Mouse (Mus musculus): Measurements from ENCODE around the gene Zfp296. TPM values are rescaled to one million over a fixed set of nuclear protein-coding genes. Genes with fewer than 3 reads are reported as not detected.

The Zfp296 gene
- polyA plus RNA-seq (2014; fragmentation: Nextera tagmentation; extraction: Ambion mirVana): 0.22 and 0.38 TPM in 2 replicates

DNA sequence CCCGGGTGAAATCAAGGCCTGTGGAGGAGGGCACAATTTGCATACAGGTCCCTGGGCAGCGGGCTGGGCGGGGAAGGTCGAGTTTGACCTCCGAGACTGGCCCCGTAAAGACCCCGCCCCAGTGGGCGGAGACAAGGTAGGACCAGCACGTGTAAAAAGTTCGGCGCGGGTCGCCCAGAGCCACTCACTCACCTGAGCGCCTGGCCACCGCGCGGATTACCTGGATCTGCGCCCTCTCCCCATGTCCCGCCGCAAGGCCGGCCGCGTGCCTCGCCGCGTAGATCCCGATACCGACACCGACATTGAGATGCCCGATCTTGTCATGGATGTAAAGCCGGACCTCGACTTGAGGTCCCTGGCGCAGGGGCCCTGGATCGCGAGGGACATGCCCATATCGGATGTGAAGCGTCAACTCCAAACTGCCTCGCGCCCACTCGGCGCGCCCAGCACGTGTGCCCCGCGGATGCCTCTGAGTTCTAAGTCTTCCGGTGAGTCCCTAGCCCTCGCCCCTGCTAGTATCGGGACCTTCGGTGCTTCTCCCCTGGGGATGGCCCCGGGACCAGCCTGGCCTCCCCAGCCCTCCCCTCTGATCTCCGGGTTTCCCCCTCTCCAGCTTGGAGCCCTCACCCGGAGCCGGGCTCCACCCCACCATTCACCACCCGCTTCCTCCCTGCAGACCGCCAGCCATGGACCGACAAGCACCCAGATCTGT is at the start of gene Zfp296, which contains the start of gene Gemin7:
Zfp296 (plus strand) TSS at position 147 of the 712 bp plus-strand sequence.
Gemin7 (minus strand) TSS at position 455 of the 712 bp plus-strand sequence.
- Histone ChIP-seq H3K4me1 (replicated peaks; ENCODE audit: control insufficient read depth, insufficient read depth, low read length) (peaks cover 10% of the 10 kb centered on the region; the same call in 1 of the 2 replicates), H3K27ac (ENCODE audit: low read depth, low read length) (no peak within 1 kb of the TSS), H3K4me2 (replicated peaks; ENCODE audit: low read depth, low read length) (peak within 1 kb of the TSS; percentile 44), H3K9ac (ENCODE audit: low read depth, low read length) (no peak within 1 kb of the TSS), H3K9me3 (ENCODE audit: control insufficient read depth, low read length) (no peaks in the 10 kb centered on the region), H3K4me3 (ENCODE audit: low read depth, low read length) (peak within 1 kb of the TSS; percentile 23), H3K36me3 (ENCODE audit: control insufficient read depth, insufficient read depth, low read length) (peaks cover 6% of the 10 kb centered on the region; the same call in 1 of the 2 replicates), H3K27me3 (ENCODE audit: control insufficient read depth, insufficient read depth, low read length) (peaks cover 40% of the 10 kb centered on the region)
- ATAC-seq (ENCODE audit: low FRiP score) (no peak), DNase-seq (ENCODE audit: low spot score) (peak; percentile 49)
- 2% methylated on average over 56 of the region's 56 CpGs for WGBS

DNA sequence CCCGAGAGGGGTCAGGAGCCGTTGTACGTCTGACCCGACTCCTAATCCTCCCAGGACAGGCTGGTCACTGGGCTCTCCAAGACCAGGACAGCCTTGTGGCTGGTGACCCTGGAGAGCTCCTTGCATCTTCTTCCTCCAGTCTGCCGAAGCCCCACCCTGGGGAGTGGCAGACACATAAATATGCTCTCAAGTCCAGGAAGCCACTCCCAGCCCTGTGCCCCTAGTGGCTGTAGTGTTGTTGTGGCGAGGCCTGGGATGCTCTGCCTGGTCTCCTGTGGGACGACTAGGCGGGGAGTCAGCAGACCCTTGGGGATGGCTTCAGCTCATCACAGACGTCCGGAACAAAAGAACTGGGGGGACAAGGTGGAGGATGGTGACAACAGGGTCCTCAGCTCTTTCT is 46.0 kb upstream of the Zfp296 start:
- no peak for ATAC-seq (ENCODE audit: low FRiP score)
- Histone ChIP-seq H3K9me3 (ENCODE audit: control insufficient read depth, low read length) (no peaks in the 10 kb centered on the region), H3K4me1 (replicated peaks; ENCODE audit: control insufficient read depth, insufficient read depth, low read length) (no peaks in the 10 kb centered on the region), H3K4me3 (ENCODE audit: low read depth, low read length) (no peak overlapping the region), H3K27ac (ENCODE audit: low read depth, low read length) (no peak overlapping the region), H3K27me3 (ENCODE audit: control insufficient read depth, insufficient read depth, low read length) (no peaks in the 10 kb centered on the region), H3K36me3 (ENCODE audit: control insufficient read depth, insufficient read depth, low read length) (peaks cover 11% of the 10 kb centered on the region; the same call in 1 of the 2 replicates), H3K4me2 (replicated peaks; ENCODE audit: low read depth, low read length) (no peak overlapping the region), H3K9ac (ENCODE audit: low read depth, low read length) (no peak overlapping the region)
- DNase-seq (ENCODE audit: low spot score): no peak
- WGBS: 75% methylated on average over 10 of the region's 10 CpGs

DNA sequence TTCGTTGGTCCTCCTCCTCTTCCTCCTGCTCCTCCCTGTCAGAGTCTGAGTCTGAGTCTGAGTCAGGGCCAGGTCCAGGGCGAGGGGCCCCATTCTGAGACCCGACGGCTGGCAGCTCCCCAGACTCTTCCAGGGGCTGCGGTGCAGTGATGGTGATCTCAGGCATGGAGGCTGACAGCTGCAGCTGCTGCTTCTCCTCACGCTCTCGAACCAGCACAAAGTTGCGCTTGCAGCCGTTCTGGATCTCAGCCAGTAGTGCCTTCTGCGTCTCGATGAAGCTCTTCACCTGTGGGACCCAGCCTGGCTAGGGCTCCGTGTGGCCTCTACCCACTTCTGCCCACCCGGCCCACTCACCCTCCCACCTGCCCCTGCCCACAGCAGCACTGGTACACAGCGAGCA is 44.8 kb upstream of the Zfp296 start:
- no peak overlapping the region for H3K4me3 ChIP-seq (ENCODE audit: low read depth, low read length)
- no peak overlapping the region for H3K27ac ChIP-seq (ENCODE audit: low read depth, low read length)
- H3K27me3 ChIP-seq (ENCODE audit: control insufficient read depth, insufficient read depth, low read length): no peaks in the 10 kb centered on the region
- no peaks in the 10 kb centered on the region for H3K4me1 ChIP-seq (replicated peaks; ENCODE audit: control insufficient read depth, insufficient read depth, low read length)
- ATAC-seq (ENCODE audit: low FRiP score): no peak
- peaks cover 11% of the 10 kb centered on the region; the same call in 1 of the 2 replicates for H3K36me3 ChIP-seq (ENCODE audit: control insufficient read depth, insufficient read depth, low read length)
- DNase-seq (ENCODE audit: low spot score): no peak
- H3K9ac ChIP-seq (ENCODE audit: low read depth, low read length): no peak overlapping the region
- no peaks in the 10 kb centered on the region for H3K9me3 ChIP-seq (ENCODE audit: control insufficient read depth, low read length)
- no peak overlapping the region for H3K4me2 ChIP-seq (replicated peaks; ENCODE audit: low read depth, low read length)
- 95% methylated on average over 14 of the region's 14 CpGs for WGBS

DNA sequence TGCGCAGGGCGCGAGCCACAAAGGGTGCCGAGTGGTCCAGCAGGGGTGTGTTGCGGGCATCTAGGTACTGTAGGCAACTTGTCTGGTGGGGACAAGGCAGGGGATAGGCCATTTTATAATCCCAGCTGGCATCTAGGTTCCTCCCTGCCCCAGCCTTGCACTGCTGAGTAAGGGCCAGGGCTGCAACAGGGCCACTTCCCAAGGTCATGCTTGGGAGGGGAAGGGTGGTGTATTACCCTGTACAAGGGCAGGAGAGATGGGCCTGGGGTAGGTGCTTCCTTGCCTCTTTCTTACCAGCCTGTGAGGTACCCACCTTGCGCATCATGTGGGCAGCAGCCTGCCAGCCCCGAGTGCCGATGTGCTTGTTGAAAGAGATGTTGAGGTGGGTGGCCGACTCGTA is 42.4 kb upstream of the Zfp296 start:
- H3K4me3 ChIP-seq (ENCODE audit: low read depth, low read length): no peak overlapping the region
- peaks cover 9% of the 10 kb centered on the region; the same call in 1 of the 2 replicates for H3K36me3 ChIP-seq (ENCODE audit: control insufficient read depth, insufficient read depth, low read length)
- H3K9me3 ChIP-seq (ENCODE audit: control insufficient read depth, low read length): no peaks in the 10 kb centered on the region
- no peak overlapping the region for H3K4me2 ChIP-seq (replicated peaks; ENCODE audit: low read depth, low read length)
- 93% methylated on average over 10 of the region's 10 CpGs for whole genome bisulfite sequencing
- H3K9ac ChIP-seq (ENCODE audit: low read depth, low read length): no peak overlapping the region
- ATAC-seq (ENCODE audit: low FRiP score): no peak
- no peak for DNase-seq (ENCODE audit: low spot score)
- no peaks in the 10 kb centered on the region for H3K4me1 ChIP-seq (replicated peaks; ENCODE audit: control insufficient read depth, insufficient read depth, low read length)
- no peak overlapping the region for H3K27ac ChIP-seq (ENCODE audit: low read depth, low read length)
- no peaks in the 10 kb centered on the region for H3K27me3 ChIP-seq (ENCODE audit: control insufficient read depth, insufficient read depth, low read length)

DNA sequence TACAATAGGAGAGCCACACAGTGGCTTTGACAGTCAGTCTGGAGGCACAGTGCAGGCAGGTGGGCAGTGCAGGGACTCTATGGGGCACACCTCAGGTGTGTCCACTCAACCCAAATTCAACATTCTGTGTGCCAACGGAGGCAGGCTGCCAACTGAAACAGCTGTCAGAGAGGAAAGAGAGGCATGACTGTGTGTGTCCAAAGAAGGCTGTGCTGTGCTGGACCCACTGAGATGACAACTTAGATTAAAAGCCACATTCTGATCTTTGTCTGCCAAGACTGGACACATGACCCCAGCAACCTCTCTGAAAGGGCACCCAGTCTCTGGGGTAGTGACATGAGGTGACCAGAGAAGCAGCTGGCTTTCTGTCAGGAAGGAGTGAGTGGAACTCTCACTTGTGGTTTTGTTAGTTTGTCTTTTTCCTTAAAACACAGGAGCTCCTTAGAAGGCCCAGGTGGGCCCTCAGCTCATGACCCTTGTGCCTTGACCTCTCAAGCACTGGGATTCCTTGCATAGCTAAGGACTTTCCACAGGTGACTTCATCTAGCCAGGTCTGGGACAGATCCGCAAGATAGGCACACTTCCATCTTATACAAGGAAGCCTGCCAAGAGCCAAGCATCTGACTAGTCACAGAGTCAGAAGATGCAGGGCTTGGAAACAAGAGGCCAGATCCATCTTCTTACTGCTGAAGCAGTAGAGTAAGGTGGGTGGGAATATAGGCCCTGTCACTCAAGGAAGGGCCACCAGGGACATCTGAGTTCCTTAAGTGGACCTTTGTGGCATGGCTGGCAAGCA is 36.1 kb upstream of the Zfp296 start:
- ATAC-seq (ENCODE audit: low FRiP score) (no peak), DNase-seq (ENCODE audit: low spot score) (no peak)
- Histone ChIP-seq H3K9me3 (ENCODE audit: control insufficient read depth, low read length) (no peaks in the 10 kb centered on the region), H3K9ac (ENCODE audit: low read depth, low read length) (no peak overlapping the region), H3K27me3 (ENCODE audit: control insufficient read depth, insufficient read depth, low read length) (no peaks in the 10 kb centered on the region), H3K36me3 (ENCODE audit: control insufficient read depth, insufficient read depth, low read length) (no peaks in the 10 kb centered on the region), H3K27ac (ENCODE audit: low read depth, low read length) (no peak overlapping the region), H3K4me3 (ENCODE audit: low read depth, low read length) (no peak overlapping the region), H3K4me1 (replicated peaks; ENCODE audit: control insufficient read depth, insufficient read depth, low read length) (peaks cover 4% of the 10 kb centered on the region; the same call in 1 of the 2 replicates), H3K4me2 (replicated peaks; ENCODE audit: low read depth, low read length) (no peak overlapping the region)
- WGBS: 95% methylated on average over 2 of the region's 2 CpGs

DNA sequence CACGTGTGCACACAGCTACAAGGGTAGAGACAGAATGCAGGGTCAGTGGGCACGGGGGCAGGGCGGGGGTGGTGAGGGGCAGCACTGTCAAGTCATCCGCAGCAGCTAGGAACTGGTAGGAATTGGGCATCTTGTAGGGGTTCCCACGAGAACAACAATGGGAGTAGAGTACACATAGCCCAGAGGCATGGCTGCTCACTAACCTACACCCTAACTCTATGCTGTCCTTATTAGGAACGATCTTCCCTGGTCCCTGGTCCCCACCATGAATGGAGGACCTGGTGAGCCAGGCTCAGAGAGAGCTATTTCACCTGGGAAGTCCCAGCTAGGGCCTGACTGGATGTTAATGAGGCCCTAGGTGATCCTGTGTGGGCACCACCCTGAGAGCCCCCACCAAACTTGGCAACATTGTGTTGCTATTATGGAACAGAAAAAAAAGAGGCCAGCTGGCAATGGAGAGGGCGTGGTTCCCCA is 35.4 kb upstream of the Zfp296 start:
- Histone ChIP-seq H3K36me3 (ENCODE audit: control insufficient read depth, insufficient read depth, low read length) (no peaks in the 10 kb centered on the region), H3K9ac (ENCODE audit: low read depth, low read length) (no peak overlapping the region), H3K27me3 (ENCODE audit: control insufficient read depth, insufficient read depth, low read length) (no peaks in the 10 kb centered on the region), H3K4me2 (replicated peaks; ENCODE audit: low read depth, low read length) (no peak overlapping the region), H3K4me1 (replicated peaks; ENCODE audit: control insufficient read depth, insufficient read depth, low read length) (peaks cover 4% of the 10 kb centered on the region; the same call in 1 of the 2 replicates), H3K4me3 (ENCODE audit: low read depth, low read length) (no peak overlapping the region), H3K9me3 (ENCODE audit: control insufficient read depth, low read length) (no peaks in the 10 kb centered on the region), H3K27ac (ENCODE audit: low read depth, low read length) (no peak overlapping the region)
- WGBS: 77% methylated on average over 7 of the region's 7 CpGs
- DNase-seq (ENCODE audit: low spot score) (no peak), ATAC-seq (ENCODE audit: low FRiP score) (peak; percentile 47)

DNA sequence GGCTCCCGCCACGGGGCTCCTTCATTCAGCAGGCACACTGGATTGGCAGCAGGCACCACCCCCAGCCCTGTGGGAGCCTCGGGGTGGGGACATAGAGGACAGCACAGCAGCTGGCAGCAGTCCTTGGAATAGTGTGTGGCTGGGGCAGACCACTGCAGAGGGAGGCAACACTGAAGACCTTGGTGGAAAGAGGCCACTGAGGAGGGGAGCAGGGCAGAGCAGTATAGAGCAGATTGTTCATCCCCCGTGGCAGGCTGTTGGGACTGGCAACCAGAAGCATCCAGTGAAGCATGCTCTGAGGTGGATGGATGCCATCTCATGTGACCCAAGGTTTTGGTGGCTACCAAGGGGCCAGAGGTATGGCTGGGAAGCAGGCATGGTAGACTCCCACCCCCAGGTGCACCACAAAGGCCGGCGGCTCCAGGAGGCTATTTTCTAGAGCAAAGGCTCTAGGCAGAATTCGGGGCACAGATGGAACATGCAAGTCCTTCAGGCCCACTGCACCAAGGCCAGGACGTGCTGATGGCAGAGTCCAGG is 34.9 kb upstream of the Zfp296 start:
- H3K27me3 ChIP-seq (ENCODE audit: control insufficient read depth, insufficient read depth, low read length): no peaks in the 10 kb centered on the region
- no peak overlapping the region for H3K27ac ChIP-seq (ENCODE audit: low read depth, low read length)
- WGBS: 63% methylated on average over 8 of the region's 8 CpGs
- peaks cover 4% of the 10 kb centered on the region; the same call in 1 of the 2 replicates for H3K4me1 ChIP-seq (replicated peaks; ENCODE audit: control insufficient read depth, insufficient read depth, low read length)
- no peaks in the 10 kb centered on the region for H3K9me3 ChIP-seq (ENCODE audit: control insufficient read depth, low read length)
- no peak overlapping the region for H3K4me3 ChIP-seq (ENCODE audit: low read depth, low read length)
- ATAC-seq (ENCODE audit: low FRiP score) (peak; percentile 78), DNase-seq (ENCODE audit: low spot score) (peak; percentile 41)
- no peaks in the 10 kb centered on the region for H3K36me3 ChIP-seq (ENCODE audit: control insufficient read depth, insufficient read depth, low read length)
- no peak overlapping the region for H3K4me2 ChIP-seq (replicated peaks; ENCODE audit: low read depth, low read length)
- H3K9ac ChIP-seq (ENCODE audit: low read depth, low read length): no peak overlapping the region

DNA sequence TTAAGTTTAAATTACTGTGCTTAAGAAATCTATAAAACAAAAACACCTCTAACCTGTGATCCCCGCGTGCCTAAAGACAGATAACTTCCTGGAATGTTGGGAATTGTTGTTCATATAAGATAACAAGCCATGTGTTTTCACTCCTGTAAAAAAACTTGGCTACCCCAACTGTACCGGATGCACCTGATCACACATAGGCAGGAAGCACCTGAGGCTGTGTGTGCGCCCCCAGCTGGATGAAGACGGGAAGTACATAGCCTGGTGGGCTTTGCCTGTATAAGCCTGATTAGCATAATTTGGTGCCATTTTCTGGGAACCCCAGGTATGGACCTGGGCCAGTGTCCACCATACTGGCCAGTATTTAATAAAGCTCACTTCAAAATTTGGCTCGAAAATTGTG is 33.5 kb upstream of the Zfp296 start:
- WGBS: 61% methylated on average over 6 of the region's 6 CpGs
- Histone ChIP-seq H3K4me3 (ENCODE audit: low read depth, low read length) (no peak overlapping the region), H3K9me3 (ENCODE audit: control insufficient read depth, low read length) (no peaks in the 10 kb centered on the region), H3K9ac (ENCODE audit: low read depth, low read length) (no peak overlapping the region), H3K27ac (ENCODE audit: low read depth, low read length) (no peak overlapping the region), H3K4me2 (replicated peaks; ENCODE audit: low read depth, low read length) (no peak overlapping the region), H3K4me1 (replicated peaks; ENCODE audit: control insufficient read depth, insufficient read depth, low read length) (peaks cover 4% of the 10 kb centered on the region; the same call in 1 of the 2 replicates), H3K27me3 (ENCODE audit: control insufficient read depth, insufficient read depth, low read length) (no peaks in the 10 kb centered on the region), H3K36me3 (ENCODE audit: control insufficient read depth, insufficient read depth, low read length) (no peaks in the 10 kb centered on the region)
- ATAC-seq (ENCODE audit: low FRiP score) (no peak), DNase-seq (ENCODE audit: low spot score) (no peak)

Data from hindbrain, embryonic 11.5 days (tissue).